Mouse (Mus musculus) myocyte (in vitro differentiated cells): ENCODE measurements around the gene Adipor2. TPM values are rescaled to one million over a fixed set of nuclear protein-coding genes. Genes with fewer than 3 reads are reported as not detected.

Source experiments
- H3K27me3 ChIP-seq: one replicate; pipeline ENCODE4 v1.6.1; 2011; ENCODE audit not compliant: control insufficient read depth, insufficient read depth, insufficient read length
- H3K36me3 ChIP-seq: one replicate; pipeline ENCODE4 v1.6.1; 2011; ENCODE audit not compliant: control insufficient read depth, insufficient read depth
- H3K4me2 ChIP-seq: one replicate; pipeline ENCODE4 v1.6.1; 2011; ENCODE audit warnings: low read depth, control low read depth
- H3K4me3 ChIP-seq: one replicate; pipeline ENCODE4 v1.5.1; 2011; ENCODE audit warnings: mild to moderate bottlenecking, control low read depth, moderate library complexity
- H3K79me2 ChIP-seq: one replicate; pipeline ENCODE4 v1.6.1; 2011; ENCODE audit not compliant: control insufficient read depth, insufficient read depth
- H3ac ChIP-seq: one replicate; pipeline ENCODE4 v1.6.1; 2011; ENCODE audit not compliant: control insufficient read depth, insufficient read length
- CEBPB ChIP-seq: IDR thresholded peaks from 2 replicates; pipeline ENCODE4 v1.6.1; 2011; ENCODE audit warnings: mild to moderate bottlenecking, moderate library complexity; ENCODE audit not compliant: poor library complexity, insufficient read depth, severe bottlenecking
- E2F4 ChIP-seq: IDR thresholded peaks from one replicate; pipeline ENCODE4 v1.6.1; 2011; ENCODE audit warnings: mild to moderate bottlenecking, control low read depth, moderate library complexity; ENCODE audit not compliant: insufficient read depth
- MAX ChIP-seq: IDR thresholded peaks from one replicate; pipeline ENCODE4 v1.6.1; 2011; ENCODE audit warnings: low read depth, mild to moderate bottlenecking, control low read depth
- MYOD1 ChIP-seq, 3 experiments: IDR thresholded peaks; one replicate each; pipeline ENCODE4 v1.6.1; 2011; ENCODE audit warnings: control low read depth in 2 of 3, low read depth in 2 of 3, mild to moderate bottlenecking in 2 of 3, moderate library complexity in 1 of 3; ENCODE audit not compliant: insufficient read length in 2 of 3, control insufficient read depth in 1 of 3
- MYOG ChIP-seq, 3 experiments: IDR thresholded peaks; one replicate each; pipeline ENCODE4 v1.6.1; 2011; ENCODE audit warnings: control low read depth in 2 of 3, low read depth in 2 of 3, mild to moderate bottlenecking in 2 of 3; ENCODE audit not compliant: insufficient read length in 2 of 3, control insufficient read depth in 1 of 3, insufficient read depth in 1 of 3
- POLR2A ChIP-seq: IDR thresholded peaks from one replicate; pipeline ENCODE4 v1.6.1; 2011; ENCODE audit warnings: low read depth, mild to moderate bottlenecking, control low read depth, moderate library complexity; ENCODE audit not compliant: insufficient read length
- POLR2AphosphoS2 ChIP-seq: IDR thresholded peaks from one replicate; pipeline ENCODE4 v1.6.1; 2011; ENCODE audit warnings: low read depth, control low read depth; ENCODE audit not compliant: insufficient read length
- REST ChIP-seq: IDR thresholded peaks from one replicate; pipeline ENCODE4 v1.6.1; 2011; ENCODE audit warnings: mild to moderate bottlenecking, control low read depth, moderate library complexity; ENCODE audit not compliant: insufficient read depth, insufficient read length
- SRF ChIP-seq: IDR thresholded peaks from one replicate; pipeline ENCODE4 v1.6.1; 2011; ENCODE audit warnings: low read depth; ENCODE audit not compliant: control insufficient read depth, insufficient read length
- TCF12 ChIP-seq: IDR thresholded peaks from one replicate; pipeline ENCODE4 v1.6.1; 2011; ENCODE audit warnings: mild to moderate bottlenecking, control low read depth; ENCODE audit not compliant: poor library complexity, insufficient read depth, severe bottlenecking
- TCF3 ChIP-seq: IDR thresholded peaks from one replicate; pipeline ENCODE4 v1.6.1; 2011; ENCODE audit warnings: low read depth, control low read depth; ENCODE audit not compliant: insufficient read length
- USF1 ChIP-seq: IDR thresholded peaks from one replicate; pipeline ENCODE4 v1.6.1; 2011; ENCODE audit warnings: low read depth, mild to moderate bottlenecking, control low read depth, moderate library complexity
- polyA plus RNA-seq: library from polyadenylated mRNA; unstranded; fragments of >200 nt; fragmentation: generic; extraction: Trizol; gene quantifications from one replicate; pipeline ENCODE4 v1.2.1, GENCODE M21; 2012; ENCODE audit warnings: missing spikeins

The Adipor2 gene
- polyA plus RNA-seq, 1 experiment: 47.9 TPM

- H3K36me3 ChIP-seq: no peaks in the 10 kb centered on the region
- H3ac ChIP-seq: no peak overlapping the region
- peaks cover 58% of the 10 kb centered on the region for H3K27me3 ChIP-seq
- H3K4me3 ChIP-seq: no peak overlapping the region
- H3K79me2 ChIP-seq: no peaks in the 10 kb centered on the region
- H3K4me2 ChIP-seq: no peak overlapping the region
- TF ChIP-seq MAX (no peak), REST (no peak), TCF12 (no peak), MYOG (IDR thresholded peaks at IDR 0.05; ENCODE audit: control insufficient read depth in 1 of 3, insufficient read depth in 1 of 3, insufficient read length in 2 of 3, low read depth in 2 of 3) (no peak), SRF (no peak), TCF3 (no peak), POLR2A (no peak), E2F4 (no peak), USF1 (no peak)
Measured at GRCm38 (mm10) chr6:119310176-119310575, 107.3 kb downstream of the Adipor2 start.

DNA sequence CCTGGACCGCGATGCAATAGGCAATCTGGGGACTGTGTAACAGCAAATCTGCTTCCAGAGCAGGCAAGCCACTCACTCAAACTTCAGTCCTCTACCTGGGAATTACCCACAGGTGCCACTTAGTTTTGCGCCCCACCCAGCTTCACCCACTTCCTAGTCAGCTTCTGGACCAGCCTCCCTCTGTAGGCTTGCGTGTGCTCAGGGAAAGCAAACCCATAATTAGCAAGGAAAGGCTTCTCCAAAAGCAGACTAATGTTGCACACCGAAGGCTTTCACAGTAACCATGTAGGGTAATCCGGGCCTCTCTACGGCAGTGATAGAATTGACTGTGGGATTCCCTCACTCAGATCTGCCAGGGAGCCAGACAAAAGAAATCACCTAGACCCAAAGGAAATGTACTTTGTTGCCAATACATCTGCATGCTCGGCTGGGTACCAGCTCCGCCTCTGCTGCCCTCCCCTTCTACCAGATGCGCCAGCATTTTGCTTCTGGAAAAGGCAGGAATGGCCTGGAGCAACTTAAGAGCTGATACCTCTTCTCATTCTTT, 109.6 kb downstream of the Adipor2 start:
- H3K36me3 ChIP-seq: no peaks in the 10 kb centered on the region
- H3K4me3 ChIP-seq: no peak overlapping the region
- no peak overlapping the region for H3ac ChIP-seq
- H3K79me2 ChIP-seq: no peaks in the 10 kb centered on the region
- TF ChIP-seq TCF3 (no peak), REST (no peak), TCF12 (no peak), E2F4 (no peak), POLR2A (no peak), USF1 (no peak), POLR2AphosphoS2 (no peak), MYOD1 (IDR thresholded peaks at IDR 0.05; ENCODE audit: control insufficient read depth in 1 of 3, insufficient read length in 2 of 3, low read depth in 2 of 3) (no peak)
- peaks cover 55% of the 10 kb centered on the region for H3K27me3 ChIP-seq
- no peak overlapping the region for H3K4me2 ChIP-seq

DNA sequence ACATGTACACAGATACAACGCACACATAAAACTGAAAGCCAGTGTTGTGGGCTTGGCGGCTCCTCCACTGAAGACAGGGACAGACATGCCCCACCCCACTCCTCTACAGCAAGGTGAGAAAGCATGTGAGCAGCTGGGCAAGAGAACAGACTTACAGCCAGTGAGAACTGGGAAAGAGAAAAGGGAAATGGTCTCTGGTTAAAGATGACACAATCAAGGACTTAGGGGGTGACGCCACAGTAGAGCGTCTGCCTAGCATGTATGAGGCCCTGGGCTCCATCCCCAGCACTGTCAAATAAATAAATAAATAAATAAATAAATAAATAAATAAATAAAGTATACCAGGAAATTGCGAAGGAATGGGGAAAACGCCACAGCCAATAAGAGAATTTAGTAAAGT, 114.2 kb downstream of the Adipor2 start:
- TF ChIP-seq USF1: no peak
- TF ChIP-seq TCF12: no peak
- no peak for TF ChIP-seq E2F4
- no peak for TF ChIP-seq POLR2A
- no peak for TF ChIP-seq MAX
- TF ChIP-seq TCF3: no peak
- no peak for TF ChIP-seq MYOG (IDR thresholded peaks at IDR 0.05; ENCODE audit: control insufficient read depth in 1 of 3, insufficient read depth in 1 of 3, insufficient read length in 2 of 3, low read depth in 2 of 3)
- no peak for TF ChIP-seq POLR2AphosphoS2
- no peak for TF ChIP-seq MYOD1 (IDR thresholded peaks at IDR 0.05; ENCODE audit: control insufficient read depth in 1 of 3, insufficient read length in 2 of 3, low read depth in 2 of 3)
- no peak for TF ChIP-seq CEBPB
- TF ChIP-seq SRF: no peak
- TF ChIP-seq REST: no peak
- Histone ChIP-seq H3ac (no peak overlapping the region), H3K36me3 (no peaks in the 10 kb centered on the region), H3K79me2 (no peaks in the 10 kb centered on the region), H3K4me3 (no peak overlapping the region), H3K27me3 (peaks cover 26% of the 10 kb centered on the region), H3K4me2 (no peak overlapping the region)

Other genes starting within 250 kb of the Adipor2 start
- 2.8 TPM for gene Dcp1b, start 242.5 kb downstream of the Adipor2 start, polyA plus RNA-seq
- not detected for gene Cacna1c, start 221.3 kb downstream of the Adipor2 start, polyA plus RNA-seq
- not detected for gene Cacna2d4, start 181.2 kb downstream of the Adipor2 start, polyA plus RNA-seq
- 0.06 TPM for gene Lrtm2, start 86.9 kb downstream of the Adipor2 start, polyA plus RNA-seq
- gene Fbxl14, start 62.0 kb upstream of the Adipor2 start, polyA plus RNA-seq: 13.1 TPM
- gene Wnt5b, start 126.6 kb upstream of the Adipor2 start, polyA plus RNA-seq: 0.04 TPM